Mouse (Mus musculus): ENCODE data around the gene Myo1d.
A peak's percentile ranks its signal among the peaks of the same experiment; 100 is the strongest.

The Myo1d gene

DNA sequence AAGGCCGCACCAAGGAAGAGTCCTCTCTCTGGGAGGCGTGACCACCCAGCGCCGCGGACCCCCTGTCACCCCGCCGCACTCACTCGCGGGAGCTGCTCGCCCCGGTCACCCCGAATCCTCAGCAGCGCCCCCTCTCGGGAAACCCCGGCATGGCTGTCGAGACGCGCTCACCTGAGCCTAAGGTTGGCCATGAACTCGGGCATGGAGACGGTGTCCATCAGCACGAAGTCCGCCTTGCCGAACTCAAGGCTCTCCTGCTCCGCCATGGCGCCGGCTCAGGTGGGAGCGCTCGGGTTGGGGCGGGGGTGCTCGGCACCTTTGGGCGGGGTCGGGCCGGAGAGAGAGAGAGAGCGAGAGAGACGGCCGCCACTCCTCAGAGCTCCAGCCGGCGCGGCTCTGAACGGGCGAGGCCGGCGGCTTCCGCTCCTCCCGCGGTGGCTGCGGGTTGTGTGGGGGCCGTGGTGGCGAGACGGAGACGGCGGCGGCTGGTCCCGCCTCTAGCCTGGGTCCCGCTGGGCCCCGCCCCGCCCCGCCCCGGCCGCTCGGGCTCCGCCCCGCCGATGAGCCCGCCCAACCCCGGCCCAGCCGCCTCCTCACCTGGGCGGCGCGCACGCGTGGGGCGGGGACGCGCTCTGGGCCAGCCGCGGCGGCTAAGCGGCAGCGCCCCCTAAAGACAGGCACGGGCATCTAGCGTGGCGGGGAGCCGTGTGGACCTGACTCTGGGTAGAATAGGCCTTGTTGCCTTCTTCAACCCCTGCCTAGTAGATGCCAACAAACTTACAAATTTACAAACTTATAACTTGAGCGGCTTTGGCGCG is at the start of gene Myo1d:
Gene Myo1d (minus strand): TSS at position 499 of the 818 bp plus-strand sequence.
- DNase-seq (ENCODE audit: low spot score in 2 of 2): peak; percentile 83 to 86

DNA sequence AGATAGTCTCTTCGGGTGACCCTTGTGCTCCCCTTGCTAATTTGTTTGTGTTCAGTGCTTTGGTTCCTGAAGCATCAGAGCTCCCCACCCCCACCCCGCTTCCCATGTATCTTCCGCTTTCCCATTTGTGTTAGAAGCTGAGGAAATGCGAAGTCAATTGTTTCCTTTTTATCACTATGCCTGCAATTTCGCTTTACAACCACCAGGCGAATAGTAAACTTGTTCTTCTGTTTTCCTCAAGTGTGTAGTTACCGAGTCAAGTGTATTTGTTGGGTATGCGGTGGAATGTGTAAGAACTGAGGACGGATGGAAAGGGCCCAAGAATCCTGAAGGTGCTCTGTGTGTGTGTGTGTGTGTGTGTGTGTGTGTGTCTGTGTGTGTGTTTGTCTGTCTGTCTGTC is 42.0 kb upstream of the Myo1d start:
- DNase-seq (ENCODE audit: low spot score in 2 of 2): no peak

DNA sequence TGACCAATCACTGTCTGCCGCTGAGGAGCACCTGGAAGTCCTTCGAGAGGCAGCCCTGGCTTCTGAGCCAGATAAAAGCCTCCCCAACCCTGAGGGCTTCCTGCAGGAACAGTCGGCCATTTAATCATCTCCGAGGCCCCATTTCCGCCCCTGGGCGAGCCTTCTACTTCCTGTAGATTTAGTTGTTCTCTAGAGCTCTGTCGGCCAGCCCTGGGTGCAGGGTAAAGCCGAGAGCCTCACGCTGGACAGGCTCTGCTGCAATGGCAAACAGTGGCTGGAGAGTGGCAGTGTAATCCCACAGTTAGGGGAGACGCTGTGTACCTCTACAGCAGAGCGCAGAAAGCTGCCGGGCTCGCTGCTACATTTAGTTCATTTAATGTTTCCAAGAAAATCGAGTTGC is 41.5 kb upstream of the Myo1d start:
- DNase-seq (ENCODE audit: low spot score in 2 of 2): no peak

DNA sequence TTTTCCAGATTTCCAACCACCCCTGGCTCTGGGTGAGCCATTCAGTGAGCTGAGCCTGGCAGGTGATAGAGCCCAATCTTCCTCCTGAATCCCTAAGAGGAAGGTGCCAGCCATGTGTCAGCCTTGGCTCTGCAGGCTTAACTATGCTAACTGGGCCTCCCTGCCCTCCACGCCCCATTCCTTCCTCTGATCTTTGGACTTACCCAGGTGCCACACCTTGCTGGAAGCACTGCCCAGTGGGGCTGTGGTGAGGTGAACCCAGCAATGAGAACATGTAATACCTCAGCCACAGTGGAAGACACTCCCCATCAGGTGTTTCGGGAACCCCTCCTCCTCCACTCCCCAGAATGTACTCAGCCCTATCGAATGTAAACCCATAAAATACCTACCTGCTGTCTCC is 40.3 kb upstream of the Myo1d start:
- no peak for DNase-seq (ENCODE audit: low spot score in 2 of 2)

DNA sequence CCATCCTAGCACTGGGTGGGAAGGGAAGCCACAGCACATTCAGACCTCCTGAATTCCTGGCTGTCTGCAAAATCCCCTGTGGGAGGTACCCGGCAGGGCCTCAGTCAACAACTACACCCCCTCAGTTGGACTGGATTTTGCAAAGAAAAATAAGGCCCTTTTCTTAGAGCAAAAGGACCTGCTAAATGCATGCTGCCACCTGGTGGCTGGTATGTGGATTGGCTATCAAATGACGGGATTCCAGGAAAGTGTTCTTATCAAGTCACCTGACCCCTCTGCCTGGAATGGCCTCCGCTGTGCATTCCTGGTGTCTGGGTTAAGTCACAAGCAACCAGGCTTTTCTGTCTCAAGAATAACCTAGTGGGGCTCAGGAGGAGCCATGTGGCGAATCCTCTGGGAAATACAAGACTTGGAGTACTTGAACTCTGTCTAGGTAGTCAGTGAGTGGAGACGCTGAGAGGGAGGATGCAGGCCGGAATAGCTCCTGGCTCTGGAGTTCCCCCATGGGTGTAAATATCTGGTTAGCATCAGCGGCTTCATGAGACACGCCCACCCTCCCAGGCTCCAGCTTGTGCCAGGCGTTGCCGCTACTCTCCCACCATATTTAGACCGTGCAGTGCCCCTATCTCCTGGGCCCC is 38.4 kb upstream of the Myo1d start:
- DNase-seq (ENCODE audit: low spot score in 2 of 2): peak; percentile 19 to 26

DNA sequence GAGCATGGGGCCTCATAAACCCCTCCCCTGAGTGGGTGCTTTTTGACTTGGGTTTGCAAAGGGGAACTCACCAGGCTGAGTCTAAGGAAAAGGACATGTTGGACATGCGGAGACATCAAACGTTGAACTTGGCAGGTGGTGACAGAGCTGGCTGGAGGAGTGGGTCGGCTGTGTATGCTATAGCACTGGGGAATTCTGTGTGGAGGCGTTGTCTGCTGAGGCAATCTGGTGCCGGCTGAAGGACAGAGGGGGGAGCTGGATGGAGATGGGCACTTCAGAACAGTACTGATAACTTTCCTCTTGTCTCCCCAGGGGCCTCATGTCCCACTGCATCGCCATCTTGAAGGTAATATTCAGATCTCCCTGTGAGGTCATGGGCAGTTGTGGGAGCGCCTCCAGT is 35.5 kb upstream of the Myo1d start:
- no peak for DNase-seq (ENCODE audit: low spot score in 2 of 2)

DNA sequence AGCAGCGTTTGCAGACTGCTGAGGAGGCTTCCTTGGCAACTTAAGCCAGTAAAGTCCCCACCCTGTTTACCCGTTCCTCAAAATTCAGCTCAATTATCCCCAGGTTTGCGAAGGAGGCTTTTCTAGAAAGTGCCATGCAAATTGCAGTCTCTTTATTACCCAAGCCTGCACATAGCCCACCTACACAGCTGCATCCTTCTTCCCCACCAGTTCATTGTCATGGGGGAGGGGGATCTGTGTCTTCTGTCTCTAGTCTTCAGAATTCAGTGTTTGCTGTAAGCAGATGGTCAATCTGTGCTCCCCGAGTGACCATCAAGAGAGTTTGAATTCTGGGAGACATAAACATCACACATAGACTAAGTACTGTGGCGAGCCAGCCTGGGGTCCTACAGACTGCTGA is 31.3 kb upstream of the Myo1d start:
- DNase-seq (ENCODE audit: low spot score in 2 of 2): no peak

DNA sequence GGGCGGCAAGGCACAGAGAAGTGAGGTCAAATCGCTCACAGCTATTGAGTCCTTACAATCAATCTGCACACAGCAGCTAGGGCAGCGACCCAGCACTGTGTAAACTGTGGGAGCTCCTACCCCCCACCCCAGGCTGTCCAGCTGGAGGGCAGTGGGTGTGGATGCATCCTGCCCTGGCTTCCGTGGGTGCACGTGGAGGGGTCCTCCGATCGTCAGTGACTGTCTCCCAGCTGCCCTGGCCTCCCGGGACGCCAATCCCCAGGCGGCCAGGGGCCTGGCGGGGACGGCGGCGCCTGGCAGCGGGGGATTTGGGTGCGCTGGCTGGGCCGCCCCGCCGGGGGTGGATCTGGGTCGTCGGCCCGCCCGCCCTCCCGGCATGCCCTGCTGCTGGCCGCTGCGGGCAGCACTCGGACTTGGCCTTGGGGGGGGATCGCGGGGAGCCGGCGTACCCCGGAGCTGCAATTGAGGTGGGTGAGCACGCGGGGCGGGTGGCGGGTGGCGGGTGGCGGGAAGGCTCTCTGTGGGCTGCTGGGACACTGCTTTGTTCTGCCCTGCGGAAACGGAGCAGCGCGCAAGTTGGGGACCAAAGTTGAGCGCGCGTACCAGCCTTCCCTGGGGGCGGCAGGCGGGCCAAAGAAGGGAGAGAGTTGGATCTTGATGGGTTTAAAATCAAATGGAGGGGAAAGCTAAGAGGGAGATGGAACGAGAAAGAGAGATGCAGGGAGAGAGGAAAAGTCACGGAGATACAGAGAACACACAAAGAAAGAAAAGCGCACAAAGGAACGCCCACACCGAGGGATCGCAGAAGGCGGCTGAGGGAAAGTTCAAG is 30.4 kb upstream of the Myo1d start, which contains the start of gene Tmem98:
Gene Tmem98 (plus strand): TSS at position 183 of the 829 bp plus-strand sequence.
- no peak for DNase-seq (ENCODE audit: low spot score in 2 of 2)

DNA sequence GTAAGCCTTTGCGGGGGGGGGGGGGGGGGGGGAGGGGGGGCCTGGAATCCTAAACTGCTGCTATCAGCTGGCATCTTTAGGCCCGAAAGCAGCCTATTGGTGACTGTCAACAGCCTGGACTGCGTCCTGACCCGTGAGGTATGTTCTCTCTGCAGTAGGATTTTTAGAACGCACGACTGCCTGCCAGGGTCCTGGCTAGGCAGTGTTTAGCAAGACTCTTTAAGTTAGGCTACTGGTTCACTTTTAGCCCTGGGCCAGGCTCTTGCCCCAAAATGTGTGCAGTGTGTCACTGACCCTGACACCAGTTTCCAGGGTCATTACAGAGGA is 29.8 kb upstream of the Myo1d start:
- DNase-seq (ENCODE audit: low spot score in 2 of 2): no peak

DNA sequence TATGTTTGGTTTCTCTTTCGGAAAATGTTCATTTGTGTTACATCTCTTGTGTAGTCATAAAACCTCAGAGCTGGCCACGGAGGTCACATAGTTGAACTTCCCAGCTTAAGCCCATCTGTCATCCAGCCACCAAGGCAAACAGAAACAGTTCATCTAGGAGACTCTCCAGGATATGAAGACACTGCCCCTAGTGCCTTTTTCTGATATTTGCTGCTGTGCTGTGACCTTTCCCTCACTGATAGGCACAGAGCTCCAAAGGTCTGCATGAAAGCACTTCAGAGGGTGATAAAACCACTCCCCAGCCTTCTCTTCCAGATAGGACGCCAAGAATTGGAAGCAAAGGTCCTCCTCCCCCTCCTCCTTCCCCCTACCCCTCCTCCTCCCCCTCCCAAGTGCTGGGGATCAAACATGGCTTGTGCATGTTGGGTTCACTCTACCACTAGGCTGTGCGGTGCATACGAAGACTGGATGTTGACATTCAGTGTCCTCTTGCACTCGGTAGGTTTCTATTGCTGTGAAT is 28.8 kb upstream of the Myo1d start:
- DNase-seq (ENCODE audit: low spot score in 2 of 2): no peak

DNA sequence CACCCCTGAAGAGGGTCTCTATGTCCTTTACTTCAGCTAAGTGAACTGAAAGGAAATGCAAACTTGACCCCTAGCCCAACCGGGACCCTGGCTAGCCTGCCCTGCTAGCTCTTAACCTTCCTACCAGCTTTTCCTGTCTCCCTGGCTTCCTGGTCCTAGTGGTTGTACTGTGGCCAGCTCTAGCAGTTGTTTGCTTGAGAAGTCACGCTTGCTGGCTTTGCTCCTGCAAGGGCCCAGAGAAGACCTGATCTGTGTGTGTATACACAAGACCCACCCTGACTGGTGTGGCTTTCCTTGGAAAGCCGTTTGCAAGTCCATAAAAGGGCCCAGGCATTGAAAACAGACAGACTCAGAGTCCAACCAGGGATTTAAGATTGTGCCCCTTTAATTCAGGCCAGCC is 22.9 kb upstream of the Myo1d start:
- DNase-seq (ENCODE audit: low spot score in 2 of 2): no peak

DNA sequence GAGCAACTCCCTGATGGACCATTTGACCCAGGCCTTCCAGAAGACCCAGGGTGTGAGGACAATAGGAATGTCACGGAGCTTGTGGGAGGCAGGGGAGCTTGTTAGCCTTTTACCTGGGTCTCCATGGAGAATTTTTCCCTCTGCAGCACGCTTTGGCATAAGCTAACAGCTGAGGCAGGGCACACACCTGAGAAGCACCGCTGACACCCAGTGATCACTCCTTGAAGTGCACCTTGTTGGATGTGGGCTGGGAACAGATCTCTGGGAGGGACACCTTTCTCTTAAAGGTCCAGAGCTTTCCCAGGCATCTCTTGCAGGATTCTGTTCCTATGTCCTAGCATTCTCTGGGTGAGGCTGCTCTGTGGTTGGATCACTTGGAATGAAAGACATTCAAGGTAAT is 20.2 kb upstream of the Myo1d start:
- no peak for DNase-seq (ENCODE audit: low spot score in 2 of 2)

DNA sequence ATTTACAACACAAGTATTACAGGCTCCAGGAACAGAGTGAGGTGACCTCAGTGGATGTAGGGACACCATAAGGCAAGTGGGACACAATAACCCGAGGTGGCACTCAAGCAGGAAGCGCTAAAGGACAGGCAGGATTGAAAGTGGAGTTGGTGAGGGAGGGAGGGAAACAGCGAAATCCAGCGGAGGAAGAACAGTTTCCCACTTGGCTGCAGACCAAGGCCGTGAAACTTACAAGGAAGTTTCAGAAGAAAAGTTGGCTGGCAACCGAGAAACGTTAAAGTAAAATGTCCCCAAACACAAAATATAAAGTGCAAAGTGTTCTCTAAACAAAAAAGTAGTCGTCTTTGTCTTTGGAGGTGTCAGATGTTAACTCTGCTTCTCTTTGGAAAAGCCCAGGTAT is 15.6 kb upstream of the Myo1d start:
- no peak for DNase-seq (ENCODE audit: low spot score in 2 of 2)

DNA sequence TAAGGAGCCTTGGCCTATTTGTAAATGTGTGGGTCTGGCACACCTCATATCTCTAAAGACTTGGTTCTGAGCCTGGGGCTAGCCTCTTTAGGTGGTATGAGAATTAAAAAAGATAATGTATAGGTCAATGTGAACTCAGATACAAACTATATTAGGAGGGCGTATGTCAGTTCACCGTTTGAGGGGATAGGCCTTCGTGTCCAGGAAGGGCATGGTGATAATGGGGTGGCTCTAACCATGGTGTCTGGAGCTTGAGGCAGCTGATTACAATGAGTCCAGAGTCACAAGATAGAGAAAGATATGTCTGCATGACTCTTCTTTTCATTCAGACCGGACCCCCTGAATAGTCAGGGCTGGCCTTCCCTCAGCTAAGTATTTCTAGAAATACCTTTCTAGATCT is 14.5 kb upstream of the Myo1d start:
- DNase-seq (ENCODE audit: low spot score in 2 of 2): no peak

DNA sequence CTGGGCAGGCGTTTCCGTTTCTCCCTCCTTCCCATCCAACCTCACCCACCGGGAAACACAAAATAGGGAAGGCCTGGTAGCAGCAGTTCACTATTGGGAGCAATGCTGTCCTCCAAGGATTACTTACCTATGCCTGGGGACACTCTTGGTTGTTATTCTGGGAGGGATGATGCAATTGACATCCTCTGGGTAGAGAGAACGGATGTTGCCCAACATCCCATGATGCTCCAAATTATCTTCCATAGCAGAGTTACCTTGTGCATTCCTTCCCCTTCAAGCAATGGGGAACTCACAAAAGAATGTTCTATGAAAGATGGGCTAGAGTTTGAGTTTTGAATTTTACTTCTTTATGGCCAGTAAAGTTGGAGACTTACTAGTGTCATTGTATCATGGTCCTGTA is 13.6 kb upstream of the Myo1d start:
- DNase-seq (ENCODE audit: low spot score in 2 of 2): no peak

DNA sequence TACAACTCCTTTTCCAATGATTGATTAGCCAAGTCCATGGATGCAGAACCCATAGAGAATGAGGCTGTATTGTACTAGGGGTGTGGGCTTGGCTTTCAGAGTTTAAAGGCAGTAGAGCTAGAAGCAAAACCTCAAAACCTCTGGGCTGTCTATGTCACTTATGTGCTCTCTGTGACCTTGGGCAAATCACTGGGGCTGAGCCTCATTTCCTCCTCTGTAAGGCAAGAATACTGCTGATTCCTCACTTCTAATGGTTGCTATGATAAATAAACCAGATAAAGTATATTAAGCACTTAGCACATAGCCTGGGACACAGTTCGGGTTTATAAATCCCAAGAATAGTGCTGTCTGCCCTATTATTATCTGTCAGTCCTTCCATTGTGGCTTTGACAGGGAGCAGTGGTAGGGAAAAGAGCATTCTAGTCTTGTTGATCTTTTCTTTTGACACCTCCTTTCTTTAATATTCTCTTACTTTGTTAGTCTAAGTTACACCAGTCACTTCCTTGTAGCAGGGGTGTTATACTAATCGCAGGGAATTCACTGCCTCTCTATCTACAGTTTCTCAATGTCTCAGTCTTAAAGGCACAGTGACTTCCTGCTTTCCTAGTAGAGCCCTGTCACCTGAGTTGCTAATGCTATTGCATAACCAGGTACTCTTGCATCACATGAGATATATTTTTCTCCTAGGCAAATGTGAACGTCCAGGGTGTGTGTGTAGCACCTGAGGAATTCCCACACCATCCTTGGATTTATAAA is 12.0 kb upstream of the Myo1d start:
- DNase-seq (ENCODE audit: low spot score in 2 of 2): no peak

DNA sequence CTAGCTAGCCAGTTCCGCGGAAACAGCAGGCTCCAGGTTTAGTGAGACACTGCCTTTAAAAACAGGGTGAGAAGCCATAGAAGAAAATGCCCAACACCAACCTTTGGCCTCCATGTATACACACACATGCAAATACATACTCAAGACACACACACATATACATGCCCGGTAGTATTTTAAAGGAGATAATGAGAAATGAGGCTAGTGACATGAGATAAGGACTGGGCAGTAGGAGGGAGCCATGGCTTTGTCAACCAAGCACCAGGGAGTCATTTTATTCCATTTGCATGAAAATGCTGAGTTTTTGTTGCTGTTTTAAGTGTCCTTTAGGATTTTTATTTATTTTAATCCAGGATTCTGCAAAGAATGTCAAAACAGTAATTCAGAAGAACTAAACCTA is 10.6 kb upstream of the Myo1d start:
- no peak for DNase-seq (ENCODE audit: low spot score in 2 of 2)

DNA sequence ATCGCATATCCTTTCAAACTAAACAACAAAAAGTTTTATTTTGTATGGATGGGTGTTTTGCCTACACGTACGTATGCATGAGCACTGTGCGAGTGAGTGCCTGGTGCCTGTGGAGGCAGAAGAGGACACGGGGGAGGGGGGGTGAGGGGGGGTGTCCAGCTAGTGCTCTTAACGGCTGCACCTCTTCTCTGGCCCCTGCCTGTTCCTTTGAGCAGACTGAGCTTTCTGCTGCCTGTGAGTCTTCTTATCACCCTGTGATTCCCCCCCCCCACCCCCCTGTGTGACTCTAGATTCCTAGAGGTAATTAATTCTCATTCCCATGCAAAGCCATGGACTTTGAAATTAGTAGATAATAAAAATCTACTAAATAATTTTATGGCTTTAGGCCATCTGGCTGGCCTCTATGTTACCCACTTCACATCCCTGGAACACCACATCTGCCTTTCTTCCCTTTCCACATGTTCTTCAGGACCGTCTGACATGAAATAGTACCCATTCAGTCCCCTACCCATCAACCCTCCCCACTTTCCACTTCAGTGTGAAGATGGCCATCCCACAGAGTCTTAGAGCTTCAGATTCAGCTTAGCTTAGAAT is 9.9 kb upstream of the Myo1d start:
- no peak for DNase-seq (ENCODE audit: low spot score in 2 of 2)

DNA sequence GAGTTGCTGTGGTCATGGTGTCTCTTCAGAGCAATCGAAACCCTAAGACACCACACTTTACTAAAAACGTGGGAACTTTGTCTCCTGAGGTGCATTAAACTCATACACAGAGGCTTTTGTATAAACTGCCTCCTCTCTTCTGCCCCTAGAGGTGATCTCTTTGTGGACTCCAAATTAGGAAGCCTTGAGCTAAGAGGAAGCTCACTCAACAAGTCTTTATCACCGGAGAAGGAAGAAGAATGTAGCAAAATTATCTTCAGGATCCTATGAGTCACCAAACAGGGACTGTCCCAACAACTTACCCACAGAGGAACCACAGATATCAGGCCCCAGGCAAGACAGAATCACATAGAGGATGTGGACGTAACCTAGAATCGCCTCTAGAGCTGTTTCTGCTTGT is 5.8 kb upstream of the Myo1d start:
- DNase-seq (ENCODE audit: low spot score in 2 of 2): peak in 1 of 2 experiments; percentile 30

DNA sequence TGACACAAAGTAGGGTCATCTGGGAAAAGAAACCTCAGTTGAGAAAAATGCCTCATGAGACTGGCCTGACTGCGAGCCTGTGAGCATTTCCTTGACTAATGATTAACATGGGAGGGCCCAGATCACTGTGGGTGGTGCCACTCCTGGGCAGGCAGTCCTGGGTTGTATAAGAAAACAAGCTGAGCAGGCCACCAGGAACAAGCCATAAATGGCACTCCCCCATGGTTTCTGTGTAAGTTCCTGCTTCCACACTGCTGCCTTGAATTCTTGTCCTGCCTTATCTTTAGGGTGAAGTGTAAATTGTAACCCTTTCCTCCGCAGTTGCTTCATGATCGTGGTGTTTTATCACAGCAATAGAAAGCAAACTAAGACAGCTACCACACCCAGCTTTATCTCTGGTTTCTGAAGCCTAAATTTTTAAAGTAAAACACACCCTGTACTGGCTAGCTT is 4.5 kb upstream of the Myo1d start:
- DNase-seq (ENCODE audit: low spot score in 2 of 2): peak; percentile 14 to 50

DNA sequence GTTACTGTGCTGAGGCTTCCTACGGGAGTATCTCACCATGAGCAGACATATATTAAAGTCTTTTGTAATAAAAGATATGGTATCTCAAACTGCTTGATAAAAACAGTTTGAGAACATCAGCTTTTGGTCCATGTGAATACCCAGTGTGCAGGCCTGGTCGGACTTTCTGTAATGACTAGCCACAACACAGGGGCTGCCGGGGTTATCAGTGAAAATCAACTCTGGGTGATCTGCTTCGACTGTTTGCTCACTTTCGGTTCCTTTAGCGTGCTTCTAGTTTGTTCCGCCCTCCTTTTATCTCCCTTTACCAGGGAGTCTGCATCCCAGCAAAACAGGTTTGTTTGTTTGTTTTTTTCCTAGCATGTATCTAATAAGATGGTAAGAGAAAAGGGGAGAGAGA is 3.6 kb upstream of the Myo1d start:
- no peak for DNase-seq (ENCODE audit: low spot score in 2 of 2)
